Mouse (Mus musculus): ENCODE measurements around the gene Cradd.

GRCm38 (mm10) chr10:95340676-95341075, 16.7 kb upstream of the Cradd start:
- TF ChIP-seq CTCF (IDR thresholded peaks at IDR 0.05 in 2 of 3, conservative IDR thresholded peaks at IDR 0.05 in 1 of 3; ENCODE audit: control insufficient read depth in 1 of 3, insufficient read depth in 1 of 3, low read depth in 2 of 3, low read length in 3 of 3, poor library complexity in 1 of 3, severe bottlenecking in 1 of 3): no peak
- TF ChIP-seq POLR2A (IDR thresholded peaks at IDR 0.05; ENCODE audit: control insufficient read depth in 1 of 2, insufficient read depth in 1 of 2, low read depth in 1 of 2, low read length in 2 of 2, poor library complexity in 1 of 2): no peak
- no peak for TF ChIP-seq ETS1 (IDR thresholded peaks at IDR 0.05; ENCODE audit: low read depth, low read length)
- TF ChIP-seq ZNF384 (IDR thresholded peaks at IDR 0.05; ENCODE audit: low read depth, low read length): no peak
- no peak for TF ChIP-seq GATA1 (IDR thresholded peaks at IDR 0.05; ENCODE audit: low read depth, low read length)
- TF ChIP-seq TAL1 (IDR thresholded peaks at IDR 0.05; ENCODE audit: low read length): no peak
- TF ChIP-seq GABPA (IDR thresholded peaks at IDR 0.05; ENCODE audit: low read depth, low read length): no peak
- no peak for TF ChIP-seq MAX (IDR thresholded peaks at IDR 0.05; ENCODE audit: low read length)
- no peak for TF ChIP-seq USF2 (IDR thresholded peaks at IDR 0.05; ENCODE audit: borderline replicate concordance in 1 of 2, insufficient read depth in 1 of 2, low read depth in 1 of 2, low read length in 2 of 2)
- TF ChIP-seq JUND (IDR thresholded peaks at IDR 0.05; ENCODE audit: low read depth, low read length): no peak
- TF ChIP-seq MYC (IDR thresholded peaks at IDR 0.05; ENCODE audit: low read depth, low read length): no peak
